Mouse (Mus musculus): ENCODE data around the gene Plcb2.
A peak's percentile ranks its signal among the peaks of the same experiment; 100 is the strongest.

The Plcb2 gene

DNA sequence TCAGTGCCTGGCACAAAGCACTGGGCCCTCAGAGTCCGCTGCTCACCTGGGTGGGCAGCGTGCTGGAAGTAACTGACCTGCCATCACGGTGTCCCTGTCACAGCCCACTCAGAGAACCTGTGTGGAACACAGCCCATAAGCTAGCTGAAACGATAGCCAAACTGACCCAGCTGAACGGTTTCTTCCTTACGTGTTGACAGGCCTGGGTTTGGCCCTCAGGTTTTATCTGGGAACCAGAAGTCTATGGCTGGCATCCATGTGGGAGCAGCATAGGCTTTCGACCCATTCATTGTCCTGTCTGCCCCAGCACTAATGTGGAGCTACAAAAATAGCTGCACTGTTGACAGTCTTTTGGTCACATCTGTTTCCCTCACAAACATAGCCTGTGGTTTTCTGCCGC lies 22.2 kb upstream of the Plcb2 start:
- no peak for DNase-seq (ENCODE audit: low spot score)

DNA sequence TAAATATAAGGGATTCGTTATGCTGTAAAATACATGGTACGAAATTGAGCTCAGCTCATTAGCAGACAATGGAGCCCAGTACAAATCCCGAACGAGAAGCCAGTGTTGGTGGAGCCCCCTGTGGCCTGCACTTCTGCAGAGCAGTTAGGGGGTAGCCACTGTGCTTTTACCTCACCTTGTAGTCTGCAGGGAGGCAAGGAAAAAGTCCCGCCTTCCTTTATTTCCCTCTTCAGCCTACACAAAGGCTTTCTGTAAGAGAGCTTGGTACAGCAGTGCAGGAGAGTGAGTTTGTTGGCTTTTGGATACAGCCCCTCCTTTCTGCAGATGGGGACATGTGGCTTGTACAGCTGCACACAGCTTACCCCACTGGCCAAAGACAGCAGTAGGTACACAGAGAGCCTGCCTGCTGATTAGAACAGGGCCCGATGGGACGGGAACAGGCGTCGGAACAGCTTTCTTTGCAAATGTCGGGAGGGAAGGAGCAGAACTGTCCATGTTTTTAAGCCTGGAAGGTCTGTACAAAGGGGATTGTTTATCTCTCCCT lies 21.2 kb upstream of the Plcb2 start:
- DNase-seq (ENCODE audit: low spot score): no peak

DNA sequence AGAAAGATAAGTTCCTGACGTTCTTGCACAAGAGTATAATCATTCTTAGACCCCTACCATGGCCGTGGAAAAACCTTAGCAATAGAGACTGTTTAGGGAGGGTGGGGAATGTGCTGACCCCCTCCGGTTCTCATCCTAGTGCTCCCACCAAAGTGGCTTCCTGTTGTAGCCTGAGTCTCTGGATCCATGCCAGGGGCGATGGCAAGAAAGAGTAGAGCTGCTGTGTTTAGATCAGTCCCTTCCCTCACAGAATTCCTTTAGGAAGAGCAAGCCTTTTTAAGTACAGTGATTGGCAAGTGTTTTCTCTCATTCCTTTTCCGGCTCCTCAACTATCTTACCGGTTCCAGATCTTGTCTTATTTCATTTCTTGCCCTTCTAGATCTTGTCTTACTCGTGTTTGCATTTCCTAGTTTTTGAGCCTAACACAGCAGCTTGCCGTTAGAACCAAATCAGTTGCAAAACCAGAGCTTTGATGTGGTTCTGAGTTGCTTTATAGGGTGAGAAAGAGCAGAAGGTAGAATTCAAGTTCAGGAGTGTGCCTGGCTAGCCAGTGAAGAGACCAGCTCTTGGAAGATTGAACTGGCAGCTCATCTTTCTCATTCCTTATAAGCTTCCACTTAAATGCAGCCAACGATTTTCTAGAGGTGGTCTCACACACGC lies 19.2 kb upstream of the Plcb2 start:
- DNase-seq (ENCODE audit: low spot score): no peak

DNA sequence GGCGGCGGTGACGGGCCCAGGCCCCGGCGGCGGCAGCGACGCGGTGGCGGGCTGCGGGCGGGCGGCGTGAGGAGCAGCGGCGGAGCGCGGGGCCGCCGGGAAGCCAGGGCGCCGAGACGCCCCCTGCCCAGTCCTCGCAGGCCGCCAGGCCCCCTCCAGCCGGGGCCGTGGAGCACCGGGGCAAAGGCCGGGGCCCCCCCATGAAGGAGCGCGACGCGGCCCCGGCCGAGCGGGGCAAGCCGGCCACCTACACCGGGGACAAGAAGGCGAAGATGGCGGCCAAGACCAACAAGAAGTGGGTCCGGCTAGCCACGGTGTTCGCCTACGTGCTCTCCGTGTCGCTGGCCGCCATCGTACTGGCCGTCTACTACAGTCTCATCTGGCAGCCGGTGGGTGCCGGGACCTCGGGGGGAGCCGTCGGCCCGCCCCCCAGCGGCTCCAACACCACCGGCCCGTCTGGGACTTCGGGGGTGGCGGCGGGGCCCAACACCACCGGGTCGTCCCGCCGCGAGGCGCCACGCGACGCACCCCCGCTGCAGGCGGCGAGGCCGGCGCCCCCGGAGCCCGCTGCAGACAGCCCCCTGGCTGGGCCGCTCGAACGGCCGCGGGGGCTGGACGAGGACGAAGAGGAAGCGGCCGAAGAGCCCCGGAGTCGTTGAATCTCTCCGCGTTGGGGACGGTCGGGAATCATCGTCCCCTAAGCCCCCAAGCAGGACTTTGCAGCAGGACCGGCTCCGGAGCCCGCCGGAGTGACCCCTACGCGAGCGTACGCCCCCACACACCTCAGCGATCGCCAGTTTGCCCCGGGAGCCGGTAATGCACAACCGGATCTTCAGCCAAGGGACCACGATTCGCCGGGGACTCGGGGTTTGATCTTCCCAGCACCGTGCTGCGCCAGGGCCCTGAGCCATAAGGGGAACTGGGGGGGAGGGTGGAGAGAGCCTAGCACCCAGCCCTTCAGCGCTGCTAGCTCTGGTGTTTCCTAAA lies 18.0 kb upstream of the Plcb2 start:
- DNase-seq (ENCODE audit: low spot score): peak; percentile 64

DNA sequence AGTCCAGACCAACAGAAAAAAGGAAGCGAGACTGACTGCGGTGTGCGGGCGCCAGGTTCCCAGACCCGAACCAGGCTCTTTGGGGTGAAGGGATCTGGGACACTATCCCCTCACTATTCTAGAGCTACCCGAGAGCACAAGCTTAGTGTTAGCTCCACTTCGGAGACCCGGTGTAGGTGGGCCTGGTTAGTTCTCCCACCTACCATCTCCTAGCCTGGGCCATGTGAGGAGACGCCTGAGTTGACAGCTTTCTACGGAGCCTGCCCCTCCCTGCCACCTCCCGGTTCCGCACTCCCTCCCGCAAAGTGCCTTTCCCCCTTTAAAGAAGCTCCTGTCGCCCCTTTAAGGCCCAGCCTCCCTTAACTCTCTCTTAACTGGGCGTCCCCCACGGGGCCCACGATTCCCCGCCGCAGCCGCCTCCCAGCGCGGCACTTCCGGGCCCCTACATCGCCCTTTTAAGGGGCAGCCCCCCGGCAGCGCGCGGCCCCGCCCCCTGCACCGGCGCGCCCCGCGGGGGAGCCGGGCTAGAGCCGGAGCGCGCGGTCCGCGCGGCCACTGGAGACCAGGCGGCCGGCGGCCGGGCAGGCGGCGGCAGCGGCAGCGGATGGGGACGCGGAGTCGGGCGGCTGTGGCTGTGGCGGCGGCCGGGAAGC lies 17.1 kb upstream of the Plcb2 start, which contains the start of gene Inafm2:
Gene Inafm2, plus strand, starts transcription at position 527 of the 653 bp plus-strand sequence.
- DNase-seq (ENCODE audit: low spot score): peak; percentile 92

DNA sequence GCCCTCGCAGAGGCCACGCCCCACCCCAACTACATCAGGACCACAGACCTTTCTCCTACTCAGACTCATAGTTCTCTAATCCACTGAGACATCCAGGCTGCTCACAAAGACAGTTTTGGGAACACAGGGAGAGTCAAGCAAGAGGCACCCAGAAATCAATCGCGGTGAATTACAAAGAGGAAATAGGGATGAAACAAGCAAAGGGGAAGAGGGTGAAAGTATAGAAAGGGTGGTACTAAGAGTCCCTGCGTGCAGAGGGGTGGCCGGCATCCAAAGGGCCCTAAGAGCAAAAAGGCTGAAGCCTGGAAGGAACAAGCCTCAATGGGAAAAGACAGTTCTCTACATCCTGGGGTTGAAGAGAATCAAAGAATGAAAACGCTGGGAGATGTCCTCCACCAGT lies 16.4 kb upstream of the Plcb2 start:
- no peak for DNase-seq (ENCODE audit: low spot score)

DNA sequence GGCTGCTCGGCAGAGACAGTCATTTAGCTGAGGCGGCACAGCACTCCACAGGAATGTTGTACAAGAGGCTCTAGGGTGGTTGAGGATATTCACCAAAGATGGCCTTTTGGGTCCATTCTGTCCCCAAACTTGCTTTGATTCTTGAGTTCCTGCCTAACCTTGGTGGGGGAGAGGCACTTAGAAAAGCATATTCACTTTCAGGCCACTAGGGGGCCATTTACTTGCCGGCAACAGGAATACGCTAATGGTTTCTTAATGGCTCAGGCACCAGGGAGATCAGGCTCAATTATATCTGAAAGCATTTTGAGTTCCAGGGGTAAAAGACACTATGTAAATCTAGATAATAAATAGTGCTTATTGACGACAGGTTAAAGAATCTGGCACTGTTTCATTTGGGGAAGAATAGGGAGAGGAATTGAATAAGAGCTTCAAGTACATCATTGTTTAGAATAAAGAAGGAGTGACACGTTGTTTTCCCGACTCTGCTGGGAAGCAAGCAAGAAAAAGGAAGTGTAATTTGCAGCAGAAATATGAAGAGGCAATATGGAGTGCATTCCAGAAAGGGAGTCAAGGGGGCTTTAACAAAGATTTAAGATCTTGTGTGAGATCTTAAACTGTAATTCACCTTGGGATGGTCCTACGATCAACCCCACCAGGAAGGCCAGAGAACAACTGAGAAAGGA lies 15.2 kb upstream of the Plcb2 start:
- DNase-seq (ENCODE audit: low spot score): peak; percentile 83

DNA sequence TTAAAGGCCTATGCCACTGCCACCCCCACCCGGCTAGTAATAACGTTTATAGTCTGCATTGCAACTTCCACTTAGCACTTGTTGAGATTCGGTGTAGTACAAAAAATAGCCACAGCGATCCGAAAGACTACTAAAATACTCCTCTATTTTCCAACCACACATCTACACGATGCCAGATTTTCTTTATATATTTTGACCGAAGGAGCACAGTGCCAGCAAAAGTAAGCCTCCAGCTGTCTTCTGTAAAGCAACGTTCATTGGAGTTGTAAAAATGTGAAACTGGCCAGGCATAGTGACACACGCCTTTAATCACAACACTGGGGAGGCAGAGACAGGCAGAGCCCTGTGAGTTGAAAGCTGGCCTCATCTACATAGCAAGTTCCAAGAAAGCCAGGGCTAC lies 12.9 kb upstream of the Plcb2 start:
- DNase-seq (ENCODE audit: low spot score): no peak

DNA sequence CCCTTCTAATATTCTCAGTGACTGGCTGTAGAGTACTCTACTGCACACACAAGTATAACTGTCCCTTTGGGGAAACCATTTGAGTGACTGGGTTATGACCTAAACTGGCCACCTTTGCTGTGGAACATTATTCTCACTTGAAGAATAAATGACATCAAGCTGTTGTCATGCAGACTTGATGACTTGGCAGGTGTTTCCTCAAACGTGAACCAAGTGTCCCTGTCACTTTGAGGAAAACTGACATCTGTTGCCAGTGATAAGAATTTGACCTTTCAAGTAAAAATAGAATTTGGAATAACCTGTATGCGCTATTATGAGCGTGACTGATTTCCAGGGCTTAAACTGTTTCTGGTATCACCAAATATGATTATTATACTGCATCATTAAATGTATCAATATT lies 12.1 kb upstream of the Plcb2 start:
- DNase-seq (ENCODE audit: low spot score): no peak

DNA sequence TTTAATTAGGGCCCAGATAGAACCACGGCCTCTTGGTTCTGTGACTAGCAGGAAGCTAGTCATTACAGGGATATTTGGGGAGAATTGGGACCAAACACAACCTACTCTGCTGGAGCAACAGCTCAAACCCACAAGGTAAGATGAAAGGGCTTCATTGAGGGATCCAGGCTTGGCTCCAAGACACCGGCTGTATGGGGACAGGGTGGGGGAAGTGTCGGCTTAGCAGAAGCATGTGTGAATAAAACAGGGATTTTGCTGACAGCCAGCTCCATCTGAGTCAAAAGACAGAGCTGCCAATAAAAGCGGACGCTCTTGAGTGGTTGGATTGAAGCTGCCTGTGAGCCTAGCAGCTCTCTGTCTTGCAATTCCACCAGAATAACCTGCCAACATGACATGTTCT lies 5.1 kb upstream of the Plcb2 start:
- DNase-seq (ENCODE audit: low spot score): no peak

DNA sequence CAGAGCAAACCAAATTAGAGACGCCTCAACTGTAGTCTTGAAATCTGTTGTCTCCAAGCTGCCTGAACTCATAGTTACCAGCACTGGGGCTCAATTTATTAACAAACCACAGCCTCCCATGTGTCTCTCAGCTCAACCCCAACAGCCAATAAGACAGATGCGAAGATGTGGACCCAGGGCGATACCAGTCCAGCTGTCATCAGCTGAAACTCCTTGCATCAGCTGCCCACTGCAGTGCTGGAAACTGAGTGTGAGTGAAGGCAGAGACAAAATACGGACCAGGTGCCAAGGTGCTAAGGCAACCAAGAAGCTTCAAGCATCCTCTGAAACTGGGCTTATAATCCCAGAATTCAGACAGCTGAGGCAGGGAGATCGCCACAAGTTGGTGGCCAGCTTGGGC lies 3.7 kb upstream of the Plcb2 start:
- DNase-seq (ENCODE audit: low spot score): no peak

DNA sequence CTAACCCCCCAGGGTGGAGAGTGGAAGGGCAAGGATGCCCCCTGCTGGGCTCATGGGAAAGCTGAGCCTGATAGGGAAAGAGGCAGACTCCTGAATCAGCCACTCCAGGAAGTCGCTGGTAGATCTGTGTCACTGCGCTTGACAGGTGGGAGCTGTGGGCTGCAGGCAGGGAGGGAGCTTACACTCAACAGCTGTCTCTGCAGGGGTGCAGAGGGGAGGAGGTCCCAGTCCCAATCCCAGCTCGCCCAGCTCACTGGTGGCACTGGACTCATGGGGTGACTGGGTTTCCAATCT lies 2.3 kb upstream of the Plcb2 start:
- peak; percentile 65 for DNase-seq (ENCODE audit: low spot score)

DNA sequence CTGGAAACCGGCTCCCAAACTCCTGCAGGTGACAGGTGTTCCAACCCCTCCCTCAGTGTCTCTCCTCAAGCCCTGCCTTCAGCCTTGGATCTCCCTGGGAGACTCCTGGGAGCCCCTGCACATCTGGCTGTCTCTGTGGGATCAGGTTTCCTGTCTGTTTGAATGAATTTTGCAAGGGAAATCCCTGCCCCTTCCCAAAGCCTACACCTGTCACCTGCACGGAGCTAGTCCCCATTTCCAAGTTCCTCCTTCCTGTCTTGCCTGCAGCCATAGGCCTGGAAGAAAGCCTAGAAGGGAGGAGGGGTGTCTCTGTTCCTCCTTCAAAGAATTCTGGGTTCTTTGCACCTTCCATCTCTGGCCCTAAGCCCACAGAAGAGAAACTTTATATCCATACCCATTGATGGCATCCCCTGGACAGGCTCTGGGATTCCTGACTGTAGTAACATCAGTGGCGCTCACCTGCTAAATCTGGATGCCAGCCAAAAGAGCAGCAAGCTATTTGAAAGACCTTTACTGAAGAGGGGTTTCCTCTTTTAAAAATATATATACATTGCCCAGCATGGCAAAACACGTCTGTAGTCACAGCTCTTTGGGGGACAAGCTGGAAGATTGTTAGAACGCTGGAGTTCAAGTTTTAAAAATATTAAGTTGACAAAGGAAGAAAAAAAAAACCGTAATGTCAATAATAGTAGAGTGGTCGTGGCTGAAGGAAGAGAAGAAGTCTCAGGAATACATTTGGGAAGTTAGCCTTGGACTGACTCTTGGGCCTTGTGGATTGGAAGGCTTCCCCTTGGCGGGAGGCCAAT lies 1.8 kb upstream of the Plcb2 start:
- no peak for DNase-seq (ENCODE audit: low spot score)

DNA sequence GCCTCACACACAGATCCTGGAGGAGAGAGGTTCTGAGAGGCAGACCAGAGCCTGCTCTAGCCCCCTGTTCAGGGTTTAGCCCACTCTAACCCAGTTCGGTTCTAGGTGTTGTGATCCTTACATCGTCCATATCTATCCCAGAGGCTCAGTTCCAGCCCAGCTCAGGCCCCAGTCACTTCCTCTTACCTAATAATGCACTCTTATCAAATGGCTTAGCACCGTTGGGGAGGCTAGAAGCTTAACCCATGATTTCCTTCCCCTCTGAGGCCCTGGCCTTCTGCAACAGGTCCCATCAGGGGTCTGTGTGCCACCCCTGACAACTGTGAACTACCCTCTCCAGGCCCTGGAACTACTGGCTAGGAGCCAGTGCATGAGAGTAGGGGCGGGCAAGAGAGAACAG lies 956 bp upstream of the Plcb2 start:
- no peak for DNase-seq (ENCODE audit: low spot score)

DNA sequence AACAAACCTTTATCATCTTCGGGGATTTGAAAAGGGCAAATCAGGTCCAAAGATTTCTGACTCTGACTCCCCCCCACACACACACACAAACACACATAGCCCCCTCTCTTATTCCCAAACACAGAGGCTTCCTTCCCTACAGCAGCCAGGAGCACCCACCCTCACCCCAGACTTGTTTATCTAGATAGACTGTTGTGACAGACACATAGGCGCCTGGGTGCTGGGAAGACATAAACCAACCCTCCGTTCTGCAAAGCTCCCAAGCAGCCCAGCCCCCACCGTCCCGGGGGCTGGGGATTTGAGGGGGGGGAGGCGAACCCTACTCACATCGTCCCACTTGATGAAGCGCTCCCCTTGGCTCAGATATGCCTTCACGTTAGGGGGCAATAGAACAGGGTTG lies 327 bp downstream of the Plcb2 start:
- no peak for DNase-seq (ENCODE audit: low spot score)

DNA sequence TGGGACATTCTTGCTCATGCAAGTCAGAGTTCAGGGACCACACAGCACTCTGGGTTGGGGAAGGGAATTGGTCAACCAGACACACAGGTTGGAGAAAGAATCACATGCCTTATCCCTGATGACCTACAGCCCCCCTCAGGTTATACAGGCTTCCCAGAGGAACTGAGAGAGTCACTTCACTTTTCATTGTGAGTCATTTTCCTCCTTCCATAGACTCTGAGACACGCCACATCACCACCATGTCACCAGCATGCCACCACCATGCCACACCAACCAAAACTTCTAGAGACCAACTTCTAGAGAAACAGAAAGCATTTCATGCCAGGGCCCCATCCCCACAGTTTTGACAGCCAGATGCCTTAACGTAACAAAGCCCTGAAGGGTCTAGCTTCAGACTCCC lies 1.4 kb downstream of the Plcb2 start:
- no peak for DNase-seq (ENCODE audit: low spot score)

DNA sequence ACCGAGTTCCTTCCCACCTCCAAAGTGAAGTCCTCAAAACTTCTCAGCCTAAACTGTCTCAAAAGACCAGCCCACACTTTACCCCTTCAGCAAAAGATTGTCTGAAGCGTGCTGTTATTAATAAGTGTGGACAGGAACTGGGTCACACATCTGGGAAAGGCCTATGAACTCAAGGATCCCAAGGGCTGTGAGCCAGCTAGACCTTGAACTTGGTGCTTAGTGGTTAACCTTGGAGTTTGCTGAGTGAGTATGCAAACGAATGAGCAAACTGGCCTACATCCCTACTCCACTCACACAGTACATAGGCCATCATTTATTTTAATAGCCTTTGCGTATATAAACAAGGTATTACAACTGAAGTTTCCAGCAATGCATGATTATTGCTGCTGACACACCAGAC lies 2.7 kb downstream of the Plcb2 start:
- no peak for DNase-seq (ENCODE audit: low spot score)

DNA sequence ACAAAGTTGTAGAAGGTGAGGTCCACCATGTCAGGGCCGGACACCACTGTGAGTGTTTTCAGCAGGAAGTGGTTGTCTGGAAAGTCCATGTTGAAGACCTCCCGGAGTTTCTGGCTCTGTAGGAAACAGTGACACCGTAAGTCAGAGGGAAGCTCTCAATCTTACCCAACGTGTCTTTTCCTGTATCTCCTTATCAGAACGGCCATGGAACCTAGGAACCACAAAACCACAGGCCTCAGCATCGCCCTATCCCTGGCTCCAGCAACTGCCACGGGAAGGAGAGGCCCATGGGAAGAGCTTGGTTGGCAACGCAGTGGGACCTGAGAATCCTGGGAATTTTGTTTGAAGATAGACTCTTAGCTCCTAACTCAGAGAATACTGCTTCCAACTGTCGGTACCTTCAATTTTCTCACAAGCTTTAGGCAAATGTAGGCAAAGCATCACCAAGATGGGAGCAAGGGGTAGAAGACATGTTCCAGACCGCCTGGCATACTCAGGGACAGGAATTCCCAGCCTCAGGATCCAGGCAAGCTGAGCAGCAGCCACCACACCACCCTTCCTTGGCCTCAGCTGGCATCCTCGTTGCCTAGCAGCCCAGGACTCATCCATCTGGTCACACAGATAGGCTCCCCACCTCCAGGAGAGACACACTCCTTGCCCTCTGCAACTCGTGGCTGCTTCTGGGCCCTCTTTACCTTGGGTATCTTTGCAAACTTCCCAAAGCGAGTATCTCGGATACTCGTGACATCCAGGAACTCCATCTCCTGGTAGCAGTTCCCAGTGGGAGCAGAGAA lies 4.3 kb downstream of the Plcb2 start:
- DNase-seq (ENCODE audit: low spot score): no peak

DNA sequence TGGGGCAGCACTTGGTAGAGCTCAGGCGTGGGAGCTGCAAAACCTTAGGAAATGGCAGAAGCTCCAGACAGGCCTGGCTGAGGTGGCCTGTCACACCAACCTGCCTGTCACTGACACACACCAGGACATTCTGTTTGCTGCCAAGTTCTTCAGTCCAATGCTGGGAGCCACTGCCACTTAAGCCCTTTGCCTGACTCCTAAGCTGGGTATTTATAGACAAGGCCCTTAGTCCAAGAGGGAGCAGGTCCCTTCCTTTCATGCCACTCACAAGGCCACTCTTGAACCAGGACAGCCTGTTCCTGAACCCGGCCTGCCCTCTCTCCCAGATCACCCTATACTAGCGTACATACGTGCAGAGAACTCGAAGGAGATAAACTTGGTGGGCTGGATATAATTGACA lies 11.6 kb downstream of the Plcb2 start:
- no peak for DNase-seq (ENCODE audit: low spot score)

DNA sequence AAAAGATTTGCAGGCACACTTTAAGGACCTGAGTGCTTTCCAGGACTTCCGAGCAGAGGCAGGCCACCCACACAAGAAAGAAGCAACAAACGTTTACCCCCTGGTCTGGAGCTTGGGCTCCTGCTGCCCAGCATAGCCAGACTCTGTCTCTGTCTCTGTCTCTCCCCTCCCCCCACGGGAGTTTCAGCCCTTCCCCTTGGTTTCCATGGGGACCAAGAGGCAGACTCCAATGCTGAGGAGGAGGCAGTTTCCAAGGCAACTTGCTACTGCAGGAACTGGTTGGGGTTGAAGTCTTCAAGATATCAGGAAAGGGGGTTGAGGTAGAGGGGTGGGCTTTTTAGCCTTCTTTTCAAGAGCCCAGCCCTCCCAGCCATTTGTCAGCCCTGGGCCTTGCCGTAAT lies 14.0 kb downstream of the Plcb2 start:
- peak; percentile 57 for DNase-seq (ENCODE audit: low spot score)

DNA sequence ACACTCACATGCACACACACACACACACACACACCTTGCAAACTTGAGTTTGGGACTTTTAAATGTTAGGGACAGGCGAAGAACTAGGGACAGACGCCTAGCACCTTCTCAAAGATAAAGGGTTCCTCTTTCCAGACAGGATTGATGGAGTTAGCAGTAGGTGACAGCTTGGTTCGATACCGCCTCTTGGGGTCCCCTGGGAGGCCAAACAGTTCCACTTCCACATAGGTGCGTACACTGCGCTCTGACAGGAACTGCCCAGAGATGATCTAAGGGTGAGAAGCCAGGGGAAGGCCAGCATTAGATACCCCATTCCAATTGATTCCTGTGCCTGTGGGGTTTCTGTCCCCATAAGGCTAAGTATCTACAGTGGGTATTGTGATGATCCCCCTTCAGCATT lies 14.6 kb downstream of the Plcb2 start:
- DNase-seq (ENCODE audit: low spot score): no peak

Measured in embryo, embryonic 10.5 days (tissue).